Mouse (Mus musculus) urinary bladder, postnatal 10 days (tissue): ENCODE measurements around the gene Fscn2.

Experiments
- DNase-seq: peaks from one replicate; pipeline ENCODE4 v3.0.0; 2022; ENCODE audit warnings: low spot score

Gene Fscn2

DNA sequence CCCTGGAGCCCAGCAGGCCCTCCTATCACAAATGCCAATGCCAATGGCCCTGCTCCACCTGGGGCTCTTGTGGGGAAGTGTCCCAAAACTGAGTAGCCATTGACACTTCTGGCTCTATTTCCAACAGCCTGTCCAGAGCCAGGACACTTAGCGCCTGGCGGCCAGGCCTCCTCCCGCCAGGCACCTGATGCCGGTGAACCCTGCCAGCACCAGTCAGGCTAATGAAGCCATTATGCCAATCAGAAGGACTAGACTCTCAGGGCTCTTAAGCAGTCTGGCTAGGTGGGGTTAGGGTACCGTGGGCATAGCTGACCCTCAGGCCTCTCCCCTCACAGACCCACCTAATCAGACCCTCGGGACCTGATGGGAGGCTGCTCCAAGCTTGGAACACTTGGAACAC is 1.9 kb upstream of the Fscn2 start:
- no peak for DNase-seq

DNA sequence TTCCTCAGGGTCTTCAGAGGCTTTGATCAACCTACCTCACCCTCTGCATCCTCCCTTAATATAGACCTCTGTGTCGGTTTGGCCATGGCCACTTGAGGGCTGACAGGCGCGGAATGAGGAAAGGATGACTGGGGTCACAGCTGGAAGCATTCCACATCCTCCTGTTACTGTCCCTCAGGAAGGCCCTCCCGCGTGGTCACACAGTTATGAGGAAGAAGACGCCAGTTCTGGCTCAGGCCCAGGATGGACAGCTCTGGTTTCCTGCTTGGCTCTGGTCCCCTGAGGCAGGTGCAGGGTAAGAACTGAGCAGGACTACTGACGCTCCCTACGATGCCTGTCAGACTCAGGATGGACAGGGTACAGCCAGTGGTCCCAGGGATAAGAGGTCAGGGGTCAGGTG is 1.3 kb upstream of the Fscn2 start:
- DNase-seq, result no peak

- DNase-seq, result no peak
Measured at GRCm38 (mm10) chr11:120360755-120361154, 579 bp upstream of the Fscn2 start.

DNA sequence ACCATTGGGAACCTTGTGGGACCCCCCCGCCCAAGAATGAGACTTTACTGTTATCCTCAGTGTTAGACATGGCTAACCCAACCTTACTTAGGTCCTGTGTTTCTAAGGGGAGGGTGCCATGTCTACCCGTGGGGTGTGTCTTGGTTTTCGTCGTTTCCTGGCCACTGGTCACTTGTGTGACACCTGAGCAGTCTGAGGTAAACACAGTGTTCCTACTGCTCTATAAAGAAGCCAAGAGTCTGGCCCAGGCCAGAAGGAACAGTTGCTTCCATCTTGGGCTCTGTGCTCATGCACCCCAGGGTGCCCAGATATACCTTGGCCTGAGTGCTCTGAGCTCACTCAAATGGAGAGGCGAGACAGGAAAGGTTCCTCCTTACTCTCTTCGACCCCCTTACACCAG is 1.6 kb downstream of the Fscn2 start:
- DNase-seq, result no peak

GRCm38 (mm10) chr11:120366443-120367027 is 5.2 kb downstream of the Fscn2 start:
- no peak for DNase-seq

DNA sequence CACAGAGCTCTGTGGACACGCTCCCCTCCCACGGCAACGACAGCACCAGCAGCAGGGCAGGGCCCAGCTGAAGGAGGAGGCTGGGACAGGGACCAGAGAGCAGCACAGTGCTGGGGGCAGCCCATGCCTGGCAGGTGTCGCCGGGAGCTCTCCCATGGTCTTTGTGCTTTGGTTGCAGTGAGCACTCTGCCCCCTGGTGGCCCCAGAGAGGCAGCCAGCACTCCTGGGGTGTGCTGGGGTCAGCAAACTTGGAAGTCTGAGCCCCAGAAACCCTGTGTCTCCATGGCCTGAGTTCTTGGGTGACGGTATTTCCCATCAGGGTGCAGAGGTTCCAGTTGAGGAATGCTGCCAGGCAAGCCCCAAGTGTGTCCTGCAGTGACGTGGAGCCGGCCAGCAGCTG is 8.3 kb downstream of the Fscn2 start:
- no peak for DNase-seq

DNA sequence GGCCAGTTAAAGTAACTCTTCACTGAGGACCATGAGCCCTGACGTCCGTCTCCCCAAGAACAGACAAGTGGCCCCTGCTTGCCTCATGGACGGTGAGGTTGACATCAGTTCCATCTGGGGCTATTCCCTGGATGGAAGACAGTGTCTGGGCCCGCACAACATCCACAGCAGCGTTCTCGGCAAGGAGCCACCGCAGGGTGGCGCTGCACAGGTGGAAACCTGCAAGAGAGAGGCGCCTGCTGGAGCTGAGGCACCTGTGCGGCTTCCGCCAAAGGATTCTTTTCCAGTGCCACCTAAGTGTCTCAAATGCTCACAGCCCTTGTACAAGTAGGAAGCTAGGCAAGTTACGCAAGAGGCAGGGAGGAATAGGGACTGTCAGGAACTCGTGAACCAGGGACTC is 11.7 kb downstream of the Fscn2 start:
- DNase-seq, result no peak

DNA sequence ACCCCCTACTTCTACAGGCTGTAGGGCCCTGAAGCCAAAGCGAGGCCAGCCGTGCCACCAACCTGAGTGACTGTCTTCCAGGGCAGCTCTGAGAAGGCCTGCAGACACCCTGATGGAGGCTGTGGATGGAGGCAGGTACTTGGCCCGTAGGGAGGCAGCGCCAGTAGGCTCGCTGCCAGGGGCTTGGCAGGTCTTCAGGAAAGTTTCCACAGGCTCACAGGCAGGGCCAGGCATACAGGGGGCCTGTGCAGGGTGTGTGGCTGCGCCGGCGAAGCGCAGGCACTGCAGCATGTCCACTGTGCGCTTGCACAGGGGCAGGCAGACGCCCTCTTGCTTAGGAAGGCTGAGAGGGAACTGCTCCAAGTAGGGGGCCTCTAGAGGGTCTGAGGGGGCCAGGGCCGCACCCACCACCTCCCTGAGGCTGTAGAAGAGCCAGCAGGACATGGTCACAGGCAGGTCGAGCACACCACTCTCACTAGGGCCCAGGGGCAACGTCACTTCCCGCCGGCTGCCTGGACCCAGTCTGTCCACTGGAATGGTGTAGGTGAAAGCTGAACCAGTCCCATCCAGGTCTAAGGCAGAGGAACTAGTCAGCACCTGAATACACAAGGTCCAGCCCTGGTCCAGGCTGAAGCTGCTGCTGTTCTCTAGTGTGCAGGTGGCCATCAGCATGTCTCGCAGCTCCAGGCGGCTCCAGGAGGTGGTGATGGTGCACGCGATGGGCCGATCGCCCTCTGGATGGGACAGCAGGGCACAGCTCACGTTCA is 12.7 kb downstream of the Fscn2 start:
- DNase-seq, result no peak

GRCm38 (mm10) chr11:120375324-120375723 is 14.0 kb downstream of the Fscn2 start:
- DNase-seq, result no peak

GRCm38 (mm10) chr11:120376302-120377160 is 15.2 kb downstream of the Fscn2 start:
- DNase-seq, result no peak

GRCm38 (mm10) chr11:120377337-120377736 is 16.0 kb downstream of the Fscn2 start:
- no peak for DNase-seq

DNA sequence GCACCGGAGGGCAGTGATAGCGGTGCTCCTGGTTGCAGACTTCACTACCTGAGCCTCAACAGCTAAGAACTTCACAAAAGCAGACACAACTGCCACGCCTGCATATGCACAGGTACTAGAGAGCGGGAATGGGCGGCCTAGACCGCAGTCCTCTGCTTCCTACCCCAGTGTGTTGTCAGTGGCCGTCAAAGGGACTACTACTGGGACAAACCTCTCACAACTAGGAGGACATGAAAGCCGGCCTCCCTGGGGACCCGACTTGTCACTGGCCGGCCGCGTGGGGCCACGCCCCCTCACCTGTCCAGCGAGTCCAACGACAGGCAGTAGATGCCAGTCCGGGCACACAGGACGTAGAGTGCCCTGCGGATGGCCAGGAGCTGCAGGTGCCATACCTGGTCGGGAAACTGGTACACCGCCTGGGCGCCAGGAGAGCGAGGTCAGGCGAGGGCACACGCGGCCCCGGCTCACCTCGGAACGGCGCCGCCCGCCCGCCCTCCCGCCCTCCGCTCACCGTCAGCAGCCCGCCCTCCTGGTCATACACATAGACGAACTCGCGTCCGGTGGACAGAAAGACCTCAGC is 16.8 kb downstream of the Fscn2 start:
- no peak for DNase-seq

- peak; percentile 62 for DNase-seq
Measured at GRCm38 (mm10) chr11:120378611-120379540, 17.5 kb downstream of the Fscn2 start, which contains the start of gene Faap100. TSS of gene Faap100 (minus strand) at chr11:120378764.

DNA sequence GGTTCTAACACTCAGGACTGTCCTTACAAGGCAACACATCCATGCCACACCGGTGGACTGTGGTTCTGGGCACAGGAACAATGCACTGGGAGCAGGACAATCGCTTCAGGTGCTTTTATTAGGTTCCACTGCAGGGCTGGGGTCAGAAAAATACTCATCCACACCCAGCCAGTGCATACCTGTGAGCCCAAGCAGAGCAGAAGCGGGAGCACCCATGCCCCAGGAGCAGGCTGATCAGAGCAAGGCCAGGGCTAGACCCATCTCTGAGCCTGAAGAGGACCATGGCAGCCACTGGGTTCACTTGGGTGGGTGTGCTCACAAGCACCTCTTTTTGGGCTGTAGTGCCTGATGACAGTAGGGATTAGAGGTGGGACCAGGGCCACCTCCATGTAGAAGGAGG is 18.9 kb downstream of the Fscn2 start:
- no peak for DNase-seq

DNA sequence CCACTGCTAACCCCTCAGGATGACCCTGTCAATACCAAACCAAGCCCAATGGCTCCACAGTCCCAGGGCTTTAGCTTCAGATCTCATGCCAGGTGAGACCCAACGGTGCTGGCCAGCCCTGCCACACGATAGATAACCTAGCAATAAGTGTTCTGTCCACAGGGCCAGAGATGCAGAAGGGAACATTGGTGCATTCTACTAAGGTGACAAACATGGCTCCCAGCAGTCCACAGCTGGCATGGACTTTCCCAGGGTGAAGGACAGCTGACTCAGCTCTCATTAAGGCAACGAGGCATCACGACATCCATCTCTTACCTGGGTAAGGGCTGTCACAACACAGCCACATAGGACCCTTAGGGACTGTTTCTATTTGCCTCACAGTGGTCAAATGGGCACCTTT is 19.8 kb downstream of the Fscn2 start:
- no peak for DNase-seq

GRCm38 (mm10) chr11:120382509-120382908 is 21.2 kb downstream of the Fscn2 start:
- no peak for DNase-seq

DNA sequence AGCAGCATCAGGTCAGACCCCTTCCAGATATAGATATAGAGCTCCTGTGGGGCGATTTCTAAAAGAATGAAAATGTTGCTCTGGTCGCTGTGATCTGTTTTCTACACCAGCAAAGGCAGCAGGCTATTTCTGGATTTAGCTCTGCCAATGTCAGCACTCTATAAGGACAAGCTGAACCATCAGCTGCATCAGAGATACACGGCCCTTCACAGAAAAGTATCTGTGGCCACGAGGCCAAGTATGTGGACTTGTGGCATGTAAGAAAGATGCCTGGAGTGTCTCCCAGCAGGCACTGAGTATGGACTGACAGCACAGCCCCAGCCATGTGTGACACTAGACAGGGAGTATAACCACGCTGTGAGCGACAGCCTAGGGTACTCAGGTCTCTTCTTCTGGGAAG is 25.3 kb downstream of the Fscn2 start:
- DNase-seq, result no peak

GRCm38 (mm10) chr11:120387157-120387556 is 25.8 kb downstream of the Fscn2 start:
- no peak for DNase-seq

DNA sequence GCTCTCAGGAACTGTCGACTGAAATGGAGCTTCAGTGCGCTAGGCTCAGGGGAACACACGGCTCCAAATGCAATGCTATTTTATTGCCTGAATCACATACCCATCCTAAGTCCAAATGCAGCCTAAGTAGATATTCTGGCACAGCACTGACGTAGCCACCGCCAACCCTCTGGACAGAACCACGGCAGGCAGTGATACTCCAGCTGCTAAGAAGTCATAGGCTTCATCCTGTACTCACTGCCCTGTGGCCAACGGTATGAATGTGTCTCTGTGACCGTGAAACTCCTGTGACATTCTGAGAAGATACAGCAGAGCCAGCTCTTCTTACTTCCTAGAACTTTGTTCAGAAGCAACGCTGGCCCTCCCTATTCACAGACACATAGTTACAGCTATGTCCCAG is 27.2 kb downstream of the Fscn2 start:
- no peak for DNase-seq

GRCm38 (mm10) chr11:120395661-120396060 is 34.3 kb downstream of the Fscn2 start:
- no peak for DNase-seq

DNA sequence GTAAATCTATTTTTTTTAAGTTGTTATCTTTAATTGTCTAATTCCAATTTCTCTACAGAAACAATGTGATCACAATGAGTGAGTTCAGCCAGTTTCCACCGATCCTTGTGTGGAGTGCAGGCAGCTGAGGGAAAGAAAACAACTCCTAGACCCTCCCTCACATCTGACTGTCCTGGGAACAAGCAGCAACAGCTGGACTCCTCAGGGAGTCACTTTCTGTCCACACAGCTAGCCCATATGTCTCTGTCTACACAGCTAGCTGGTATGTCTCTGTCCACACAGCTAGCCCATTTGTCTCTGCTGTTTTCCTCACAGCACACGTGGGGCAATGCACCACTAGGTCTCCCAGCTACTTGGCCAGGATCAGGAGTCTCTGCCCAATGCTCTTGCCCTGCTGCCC is 36.3 kb downstream of the Fscn2 start:
- DNase-seq, result no peak
